Mouse (Mus musculus): ENCODE measurements around the gene Samd4b. TPM values are rescaled to one million over a fixed set of nuclear protein-coding genes. Genes with fewer than 3 reads are reported as not detected.
"Not testable (repeated sequence)": the region's sequence is repeated elsewhere in the genome, so short reads cannot be mapped to it uniquely, and the experiment has no call there.

Samd4b gene
- total RNA-seq, 4 experiments from 2014 or later, result 8.9 to 11.9 (median 10.1) TPM

GRCm38 (mm10) chr7:28562951-28563350, 35.0 kb downstream of the Samd4b start:
- no peak for DNase-seq (ENCODE audit: low spot score in 2 of 2)

- DNase-seq (ENCODE audit: low spot score in 2 of 2), result no peak
Measured at GRCm38 (mm10) chr7:28562371-28562770, 35.6 kb downstream of the Samd4b start.

DNA sequence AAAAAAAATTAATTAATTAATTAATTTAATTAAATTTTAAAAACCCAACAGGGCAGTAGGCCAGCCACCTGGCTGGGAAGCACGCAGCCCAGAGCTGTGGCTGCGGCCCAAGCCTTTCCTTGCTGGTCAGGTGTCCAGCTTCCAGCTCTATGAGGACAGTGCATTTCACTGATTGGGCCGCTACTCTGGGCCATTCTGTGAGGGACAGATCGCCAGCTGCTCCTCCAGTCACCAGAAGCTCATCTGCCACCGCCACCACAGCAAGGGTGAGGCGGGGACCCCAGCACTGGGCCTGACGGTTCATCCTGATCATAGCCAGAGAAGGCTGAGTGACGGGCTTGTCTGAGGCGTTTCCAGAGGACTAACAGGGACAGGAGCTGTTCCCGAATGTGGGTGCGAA, 36.0 kb downstream of the Samd4b start:
- DNase-seq (ENCODE audit: low spot score in 2 of 2), result no peak

- no peak for DNase-seq (ENCODE audit: low spot score in 2 of 2)
Measured at GRCm38 (mm10) chr7:28560856-28561255, 37.1 kb downstream of the Samd4b start.

- peak; percentile 48 to 64 for DNase-seq (ENCODE audit: low spot score in 2 of 2)
Measured at GRCm38 (mm10) chr7:28558486-28558885, 39.5 kb downstream of the Samd4b start.

- DNase-seq (ENCODE audit: low spot score in 2 of 2), result no peak
Measured at GRCm38 (mm10) chr7:28557708-28558107, 40.2 kb downstream of the Samd4b start.

DNA sequence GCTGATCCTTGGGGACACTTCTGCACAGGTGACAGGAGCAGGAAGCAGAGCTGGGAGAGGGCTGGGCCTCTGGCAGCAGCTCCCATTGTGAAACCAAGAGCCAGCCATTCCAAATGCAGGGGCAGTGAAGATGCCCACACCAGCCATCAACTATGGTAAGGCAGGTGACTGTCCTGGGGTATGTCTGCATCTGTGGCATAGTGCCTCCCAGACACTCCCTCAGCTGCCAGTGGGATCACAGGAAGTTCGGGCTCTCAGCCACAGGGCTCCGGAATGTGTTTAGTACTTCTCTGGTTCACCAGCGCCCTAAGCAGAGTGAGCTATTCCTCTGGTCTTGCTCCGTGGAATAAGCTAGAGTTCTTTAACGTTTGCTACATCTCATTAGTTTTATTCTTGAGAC, 40.9 kb downstream of the Samd4b start:
- no peak for DNase-seq (ENCODE audit: low spot score in 2 of 2)

DNA sequence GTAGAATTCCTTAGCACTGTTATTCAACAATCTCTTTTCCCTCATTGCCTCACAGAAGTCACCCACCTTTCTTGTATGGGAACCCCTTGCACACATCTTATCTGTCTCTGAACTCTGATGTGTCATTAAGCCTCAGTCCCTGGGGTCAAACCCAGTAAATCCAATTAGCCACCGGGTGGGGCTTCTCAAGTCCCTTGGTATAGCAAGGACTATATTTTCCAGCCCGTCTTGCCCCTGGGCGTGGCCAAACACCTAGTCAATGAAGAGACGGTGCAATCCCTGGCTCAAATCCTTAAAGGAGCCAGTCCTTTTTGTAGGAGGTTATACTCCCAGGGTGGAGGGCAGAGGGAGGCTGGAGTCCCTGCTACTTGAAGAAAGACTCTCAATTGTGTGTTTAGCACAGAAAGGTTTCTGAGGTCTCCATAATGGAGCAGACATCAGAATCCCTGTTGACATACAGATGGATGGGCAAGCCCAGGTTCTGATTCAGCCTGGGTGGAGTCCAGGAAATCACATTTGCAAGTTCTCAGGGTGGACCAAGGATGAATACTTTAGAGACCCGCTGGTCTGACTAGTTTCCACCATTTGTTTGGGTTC, 41.9 kb downstream of the Samd4b start:
- no peak for DNase-seq (ENCODE audit: low spot score in 2 of 2)

GRCm38 (mm10) chr7:28553076-28553475, 44.9 kb downstream of the Samd4b start:
- no peak for DNase-seq (ENCODE audit: low spot score in 2 of 2)

DNA sequence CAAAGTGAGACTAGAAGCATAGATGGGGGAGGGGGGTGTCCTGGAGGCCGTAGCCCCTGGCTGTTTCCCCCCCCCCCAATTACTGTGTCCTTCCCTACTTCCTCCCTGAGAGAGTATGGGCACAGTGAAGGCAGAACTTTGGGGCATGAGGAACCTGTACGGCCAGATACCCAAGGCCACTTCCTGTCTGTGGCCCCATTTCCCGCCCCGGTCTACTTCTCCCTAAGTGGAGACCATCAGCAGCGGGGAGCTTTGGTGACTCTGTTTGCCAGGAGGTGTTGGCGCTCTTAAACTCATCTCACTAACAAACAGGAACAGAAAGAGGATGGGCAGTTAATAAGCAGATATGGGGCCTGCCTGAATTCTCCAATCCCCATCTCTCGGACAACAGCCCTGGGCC, 50.3 kb downstream of the Samd4b start:
- no peak for DNase-seq (ENCODE audit: low spot score in 2 of 2)

DNA sequence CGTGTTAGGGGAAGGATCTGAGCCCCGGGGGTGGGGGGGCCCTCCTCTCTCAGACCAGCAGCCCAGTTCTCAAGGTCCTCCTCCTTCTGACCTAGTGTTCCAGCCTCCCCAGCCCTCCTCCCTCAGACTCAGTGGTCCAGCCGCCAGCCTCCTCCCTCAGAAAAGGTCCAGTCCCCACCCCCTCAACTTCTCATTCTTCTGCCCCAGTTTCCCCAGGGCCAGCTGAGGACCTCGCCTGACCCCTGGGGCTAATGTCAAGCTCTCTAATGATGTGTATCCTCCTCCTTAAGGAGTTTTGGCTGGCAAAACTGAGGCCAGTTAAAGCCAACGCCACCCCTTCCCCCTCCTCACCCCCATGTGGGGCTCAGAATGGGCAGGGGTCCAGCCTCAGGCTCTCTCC, 50.8 kb downstream of the Samd4b start, which contains the start of gene Nccrp1:
Gene Nccrp1 (minus strand): TSS at position 101 of the 400 bp plus-strand sequence.
- DNase-seq (ENCODE audit: low spot score in 2 of 2), result no peak

- no peak for DNase-seq (ENCODE audit: low spot score in 2 of 2)
Measured at GRCm38 (mm10) chr7:28546649-28547048, 51.3 kb downstream of the Samd4b start.

DNA sequence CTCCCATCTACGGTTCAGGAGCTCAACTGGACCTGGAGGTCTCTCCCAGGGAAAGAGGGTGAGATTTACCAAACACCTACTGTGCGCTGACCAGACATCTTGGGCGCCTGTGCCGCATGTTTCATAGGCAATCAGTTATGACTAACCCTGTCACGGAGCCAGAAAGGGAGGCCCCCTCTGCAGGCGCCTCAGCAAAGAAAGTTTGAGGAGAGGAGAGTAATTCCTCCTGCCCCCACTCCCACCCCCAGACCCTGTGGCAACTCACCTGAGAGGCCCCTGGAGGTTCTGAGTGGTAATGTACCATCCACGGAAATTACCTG, 52.1 kb downstream of the Samd4b start:
- no peak for DNase-seq (ENCODE audit: low spot score in 2 of 2)

- DNase-seq (ENCODE audit: low spot score in 2 of 2), result no peak
Measured at GRCm38 (mm10) chr7:28545048-28545890, 52.7 kb downstream of the Samd4b start.

DNA sequence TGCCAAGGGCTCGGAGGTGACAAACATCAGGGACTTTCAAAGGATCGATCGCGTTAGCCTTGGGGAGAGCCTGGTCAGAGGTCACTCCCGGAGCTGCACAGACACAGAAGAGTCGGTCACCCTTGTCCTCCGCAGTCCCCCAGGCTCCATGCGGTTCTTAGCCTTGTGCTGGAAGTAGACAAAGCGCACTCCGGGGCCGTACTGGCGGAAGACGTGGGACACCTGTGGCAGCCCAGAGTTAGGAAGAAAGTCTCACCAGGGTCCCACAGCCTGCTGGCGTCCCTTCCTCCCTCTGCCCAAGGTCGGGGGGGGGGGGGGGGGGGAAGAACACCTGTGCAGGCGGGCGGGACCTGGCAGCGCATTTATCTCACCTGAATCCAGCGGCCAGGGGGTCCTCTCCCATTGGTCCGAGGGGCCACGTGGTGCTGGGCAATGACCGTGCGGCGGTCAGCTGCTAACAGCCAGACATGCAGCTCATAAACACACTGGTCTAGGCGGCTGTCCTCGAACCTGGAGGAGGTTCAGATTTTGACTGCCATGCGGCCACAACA, 53.8 kb downstream of the Samd4b start:
- DNase-seq (ENCODE audit: low spot score in 2 of 2), result no peak

GRCm38 (mm10) chr7:28540526-28540925, 57.4 kb downstream of the Samd4b start, which contains the start of gene Sycn:
Gene Sycn, plus strand, starts transcription at chr7:28540885.
- DNase-seq (ENCODE audit: low spot score in 2 of 2), result no peak

DNA sequence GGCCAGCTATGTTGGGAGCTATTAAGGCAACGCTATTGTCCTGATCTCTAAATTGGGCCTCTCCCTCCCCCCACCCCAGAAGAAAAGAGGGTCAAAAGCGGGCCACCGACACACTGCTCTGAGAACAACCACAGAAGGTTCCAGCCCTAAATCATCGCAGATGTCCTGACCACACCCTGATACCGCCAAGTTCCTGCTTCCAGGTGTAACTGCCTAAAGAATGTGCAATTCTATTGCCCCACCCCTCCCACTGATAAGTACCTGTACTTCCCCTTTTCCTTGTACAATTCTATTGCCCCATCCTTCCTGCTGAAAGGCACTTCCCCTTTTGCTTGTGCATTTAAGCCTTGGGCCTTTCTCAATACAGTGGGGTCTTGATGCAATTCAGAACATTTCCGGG, 59.1 kb downstream of the Samd4b start:
- DNase-seq (ENCODE audit: low spot score in 2 of 2), result not testable (repeated sequence)

GRCm38 (mm10) chr7:28532005-28532404, 65.9 kb downstream of the Samd4b start:
- no peak for DNase-seq (ENCODE audit: low spot score in 2 of 2)

DNA sequence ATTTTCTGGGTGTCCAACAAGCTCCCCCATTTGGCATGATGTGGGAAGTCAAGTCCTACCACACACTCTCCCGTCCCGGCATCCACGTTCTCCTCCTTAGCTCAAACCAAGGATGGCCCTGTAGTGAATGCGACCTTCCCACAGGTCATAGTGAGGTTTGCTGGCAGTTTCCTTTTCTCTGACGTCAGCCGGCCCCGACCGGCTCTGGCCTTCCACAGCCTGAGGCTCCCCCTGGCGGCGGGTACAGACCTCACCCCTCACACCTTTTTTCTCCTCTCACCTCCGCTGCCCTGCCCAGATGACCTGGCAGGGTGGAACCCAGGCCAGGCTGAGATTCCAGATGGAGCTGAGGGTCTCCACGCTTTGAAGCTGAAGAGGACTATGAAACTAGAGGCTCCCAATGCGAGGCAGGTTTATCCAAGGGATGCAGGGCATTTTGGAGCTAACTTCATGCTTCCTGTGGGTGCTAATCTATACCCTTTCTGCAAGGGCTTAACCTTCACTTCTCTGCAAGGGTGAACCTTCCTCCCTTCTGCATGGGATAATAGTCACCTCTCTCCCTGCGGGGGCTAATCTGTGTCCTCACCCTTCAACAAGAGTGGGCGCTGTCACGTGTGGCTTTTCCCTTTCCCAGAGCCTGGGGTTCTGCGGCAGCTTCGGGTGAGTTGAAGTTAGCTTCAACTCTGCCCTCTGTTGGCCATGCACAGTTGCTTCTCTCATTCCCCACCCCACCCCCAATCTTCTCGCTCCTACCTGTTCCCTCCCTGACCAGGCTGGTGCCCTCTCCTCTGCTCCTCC, 69.8 kb downstream of the Samd4b start:
- DNase-seq (ENCODE audit: low spot score in 2 of 2), result peak; percentile 46 to 57

DNA sequence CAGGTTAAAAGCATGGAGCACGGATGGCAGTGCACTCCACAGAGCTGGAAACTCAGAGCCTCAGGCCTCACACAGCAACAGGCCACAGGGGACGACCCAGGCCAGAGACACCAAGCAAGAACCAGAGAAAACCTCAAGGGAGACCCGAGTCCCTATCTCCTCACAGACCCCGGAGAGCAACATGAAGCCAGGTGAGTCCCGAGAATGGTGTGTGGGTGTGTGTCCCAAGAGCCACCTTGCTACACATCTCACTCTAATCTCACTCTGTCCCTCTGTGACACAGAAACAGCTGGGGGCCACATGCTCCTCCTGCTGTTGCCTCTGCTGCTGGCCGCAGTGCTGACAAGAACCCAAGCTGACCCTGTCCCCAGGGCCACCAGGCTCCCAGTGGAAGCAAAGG, 75.4 kb downstream of the Samd4b start, which contains the start of gene Ifnl3:
Gene Ifnl3 (plus strand): TSS at position 301 of the 400 bp plus-strand sequence.
- not testable (repeated sequence) for DNase-seq (ENCODE audit: low spot score in 2 of 2)

DNA sequence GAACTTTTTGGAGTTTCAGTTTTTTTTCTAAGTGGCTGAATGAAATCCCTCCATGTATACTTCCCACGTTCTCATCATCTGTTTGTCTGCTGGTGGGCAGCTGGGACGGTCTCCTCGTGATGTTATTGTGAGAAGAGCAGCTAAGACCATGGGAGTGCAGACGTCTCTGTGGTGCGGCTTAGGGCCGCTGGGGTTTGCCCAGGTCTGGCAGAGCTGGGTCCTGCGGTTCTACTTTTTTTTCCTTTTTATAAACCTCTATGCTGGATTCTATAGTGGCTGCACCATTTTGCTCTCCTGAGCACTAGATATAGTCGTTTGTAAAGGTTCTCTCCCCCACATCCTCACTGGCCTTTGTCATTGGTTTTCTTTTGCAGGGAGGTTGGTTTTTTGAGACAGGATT, 86.5 kb downstream of the Samd4b start:
- no peak for DNase-seq (ENCODE audit: low spot score in 2 of 2)
